Mouse (Mus musculus): ENCODE measurements around the gene Tmbim1. TPM values are rescaled to one million over a fixed set of nuclear protein-coding genes. Genes with fewer than 3 reads are reported as not detected.
A peak's percentile ranks its signal among the peaks of the same experiment; 100 is the strongest.

Gene Tmbim1
- polyA plus RNA-seq, 1 experiment from 2014 or later, result 50.1 TPM

DNA sequence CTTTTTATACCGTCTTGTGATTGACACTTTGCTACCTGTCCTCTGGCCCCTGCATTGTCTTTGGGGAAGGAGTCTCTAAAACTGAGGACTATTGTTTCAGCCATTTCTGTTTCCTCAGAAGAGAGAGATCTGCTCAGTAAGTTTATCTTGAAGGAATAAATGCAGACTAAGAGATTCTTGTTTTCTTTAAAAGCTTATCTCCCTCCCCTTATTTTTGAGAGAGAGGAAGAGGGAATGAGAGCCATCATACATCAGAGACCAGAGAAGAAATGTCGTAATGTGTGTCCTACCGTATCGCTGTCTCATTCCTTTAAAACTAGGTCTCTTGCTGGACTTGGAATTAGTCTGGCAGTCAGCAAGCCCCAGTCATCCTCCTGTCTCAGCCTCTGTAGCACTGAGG lies 64.6 kb downstream of the Tmbim1 start:
- Histone ChIP-seq H3K36me3 (ENCODE audit: control insufficient read depth, insufficient read depth, low read length) (no peaks in the 10 kb centered on the region), H3K4me1 (ENCODE audit: control insufficient read depth, insufficient read depth, low read length) (peaks cover 34% of the 10 kb centered on the region), H3K4me3 (ENCODE audit: low read depth, low read length) (no peak overlapping the region), H3K9ac (replicated peaks; ENCODE audit: low read depth, low read length) (no peak overlapping the region), H3K27me3 (ENCODE audit: control insufficient read depth, insufficient read depth, low read length) (no peaks in the 10 kb centered on the region), H3K27ac (ENCODE audit: low read length) (peak overlapping the region; percentile 64), H3K4me2 (replicated peaks; ENCODE audit: low read depth, low read length) (peak overlapping the region; percentile 15; the same call in 1 of the 2 replicates), H3K9me3 (ENCODE audit: control insufficient read depth, low read depth, low read length) (no peaks in the 10 kb centered on the region)
- 63% methylated on average over 4 of the region's 4 CpGs for WGBS
- no peak for ATAC-seq (ENCODE audit: insufficient number of reproducible peaks, insufficient read depth, low FRiP score, low read depth)

DNA sequence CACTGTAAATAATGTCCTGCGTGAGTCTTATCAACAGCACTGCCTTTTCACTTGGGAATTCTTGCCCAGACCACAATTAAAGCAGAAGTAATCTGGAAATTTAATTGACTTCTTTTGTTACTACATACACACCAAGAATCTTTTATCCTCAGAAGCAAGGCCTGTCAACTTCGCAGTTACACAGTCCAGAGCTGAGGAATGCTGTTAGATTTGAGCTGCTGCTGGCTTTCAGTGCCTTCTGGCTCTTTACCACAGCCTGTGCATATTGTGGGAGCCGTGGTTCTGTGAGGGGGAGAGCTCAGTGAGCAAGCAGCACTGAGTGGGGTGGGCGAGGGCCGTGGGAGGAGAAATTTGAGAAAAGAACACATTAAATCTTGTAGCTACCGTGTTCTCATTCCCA lies 65.1 kb downstream of the Tmbim1 start:
- ATAC-seq (ENCODE audit: insufficient number of reproducible peaks, insufficient read depth, low FRiP score, low read depth), result no peak
- Histone ChIP-seq H3K4me1 (ENCODE audit: control insufficient read depth, insufficient read depth, low read length) (peaks cover 34% of the 10 kb centered on the region), H3K4me3 (ENCODE audit: low read depth, low read length) (no peak overlapping the region), H3K36me3 (ENCODE audit: control insufficient read depth, insufficient read depth, low read length) (no peaks in the 10 kb centered on the region), H3K27me3 (ENCODE audit: control insufficient read depth, insufficient read depth, low read length) (no peaks in the 10 kb centered on the region), H3K27ac (ENCODE audit: low read length) (peak overlapping the region; percentile 64), H3K9ac (replicated peaks; ENCODE audit: low read depth, low read length) (no peak overlapping the region), H3K9me3 (ENCODE audit: control insufficient read depth, low read depth, low read length) (no peaks in the 10 kb centered on the region), H3K4me2 (replicated peaks; ENCODE audit: low read depth, low read length) (peak overlapping the region; percentile 15; the same call in 1 of the 2 replicates)
- WGBS, result 27% methylated on average over 6 of the region's 6 CpGs

DNA sequence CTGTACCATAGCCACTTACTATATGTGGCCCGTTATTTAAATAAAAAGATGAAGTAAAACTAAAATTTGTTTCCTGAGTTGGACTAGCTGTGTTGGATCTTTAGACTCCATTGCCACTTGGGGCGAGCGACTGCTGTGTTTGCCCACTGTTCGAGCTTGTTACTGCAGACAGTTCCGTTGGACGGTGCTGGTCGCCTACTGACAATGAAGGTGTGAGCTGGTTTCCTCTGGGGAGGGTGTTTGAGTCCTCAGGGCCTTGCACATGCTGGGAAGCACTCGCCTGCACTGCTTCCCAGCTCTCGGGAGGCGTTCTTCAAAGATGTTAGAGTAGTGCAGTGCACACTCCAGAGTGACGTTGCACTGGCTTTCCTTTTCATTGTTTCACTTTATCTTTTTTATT lies 65.8 kb downstream of the Tmbim1 start:
- Histone ChIP-seq H3K27ac (ENCODE audit: low read length) (peak overlapping the region; percentile 64; the same call in 1 of the 2 replicates), H3K9ac (replicated peaks; ENCODE audit: low read depth, low read length) (no peak overlapping the region), H3K36me3 (ENCODE audit: control insufficient read depth, insufficient read depth, low read length) (no peaks in the 10 kb centered on the region), H3K4me3 (ENCODE audit: low read depth, low read length) (no peak overlapping the region), H3K4me2 (replicated peaks; ENCODE audit: low read depth, low read length) (peak overlapping the region; percentile 79), H3K9me3 (ENCODE audit: control insufficient read depth, low read depth, low read length) (no peaks in the 10 kb centered on the region), H3K27me3 (ENCODE audit: control insufficient read depth, insufficient read depth, low read length) (no peaks in the 10 kb centered on the region), H3K4me1 (ENCODE audit: control insufficient read depth, insufficient read depth, low read length) (peaks cover 34% of the 10 kb centered on the region)
- ATAC-seq (ENCODE audit: insufficient number of reproducible peaks, insufficient read depth, low FRiP score, low read depth), result no peak
- WGBS, result 48% methylated on average over 11 of the region's 11 CpGs

DNA sequence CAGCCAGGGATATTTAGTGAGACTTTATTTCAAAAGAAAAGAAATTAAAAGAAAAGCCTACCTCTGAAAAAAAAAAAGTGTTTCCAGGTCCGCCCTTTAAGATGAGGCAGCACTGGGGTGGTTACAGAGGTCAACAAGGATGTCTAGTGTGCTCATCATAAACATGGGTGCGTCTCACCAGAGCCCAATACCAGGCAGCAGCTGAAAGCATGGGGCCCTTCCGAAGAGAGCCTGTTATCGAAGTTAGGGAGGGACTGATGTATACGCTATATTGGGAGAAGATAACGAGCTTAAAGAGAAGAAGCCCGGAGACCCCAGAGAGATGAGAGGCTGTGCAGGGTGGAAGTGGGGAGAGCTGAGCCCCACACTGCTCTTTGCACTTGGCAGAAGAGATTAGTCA lies 66.3 kb downstream of the Tmbim1 start:
- WGBS, result 37% methylated on average over 7 of the region's 7 CpGs
- peaks cover 32% of the 10 kb centered on the region for H3K4me1 ChIP-seq (ENCODE audit: control insufficient read depth, insufficient read depth, low read length)
- no peaks in the 10 kb centered on the region for H3K36me3 ChIP-seq (ENCODE audit: control insufficient read depth, insufficient read depth, low read length)
- H3K4me3 ChIP-seq (ENCODE audit: low read depth, low read length), result no peak overlapping the region
- H3K27me3 ChIP-seq (ENCODE audit: control insufficient read depth, insufficient read depth, low read length), result no peaks in the 10 kb centered on the region
- no peaks in the 10 kb centered on the region for H3K9me3 ChIP-seq (ENCODE audit: control insufficient read depth, low read depth, low read length)
- H3K4me2 ChIP-seq (replicated peaks; ENCODE audit: low read depth, low read length), result peak overlapping the region; percentile 79
- H3K27ac ChIP-seq (ENCODE audit: low read length), result peak overlapping the region; percentile 64; the same call in 1 of the 2 replicates
- no peak for ATAC-seq (ENCODE audit: insufficient number of reproducible peaks, insufficient read depth, low FRiP score, low read depth)
- H3K9ac ChIP-seq (replicated peaks; ENCODE audit: low read depth, low read length), result peak overlapping the region; percentile 18; the same call in 1 of the 2 replicates

Other genes with a start within 250 kb of the Tmbim1 start
- 35.3 and 37.9 TPM in 2 replicates for gene Tns1, start 181.2 kb downstream of the Tmbim1 start, polyA plus RNA-seq (2014; fragmentation: Nextera tagmentation; extraction: Ambion mirVana)
- 0.25 and 0.26 TPM in 2 replicates for gene Rufy4, start 180.1 kb downstream of the Tmbim1 start, polyA plus RNA-seq (2014; fragmentation: Nextera tagmentation; extraction: Ambion mirVana)
- 0.07 and 0.32 TPM in 2 replicates for gene Cxcr2, start 151.6 kb downstream of the Tmbim1 start, polyA plus RNA-seq (2014; fragmentation: Nextera tagmentation; extraction: Ambion mirVana)
- not detected in 2 replicates for gene Cxcr1, start 111.0 kb downstream of the Tmbim1 start, polyA plus RNA-seq (2014; fragmentation: Nextera tagmentation; extraction: Ambion mirVana)
- gene Arpc2, start 69.5 kb downstream of the Tmbim1 start, polyA plus RNA-seq (2014; fragmentation: Nextera tagmentation; extraction: Ambion mirVana), result 406 and 429 TPM in 2 replicates
- 3.5 and 4.1 TPM in 2 replicates for gene Gpbar1, start 27.1 kb downstream of the Tmbim1 start, polyA plus RNA-seq (2014; fragmentation: Nextera tagmentation; extraction: Ambion mirVana)
- gene Aamp, start 20.9 kb downstream of the Tmbim1 start, polyA plus RNA-seq (2014; fragmentation: Nextera tagmentation; extraction: Ambion mirVana), result 240 and 261 TPM in 2 replicates
- 122 and 132 TPM in 2 replicates for gene Pnkd, start 20.7 kb downstream of the Tmbim1 start, polyA plus RNA-seq (2014; fragmentation: Nextera tagmentation; extraction: Ambion mirVana)
- gene Catip, start 56.5 kb upstream of the Tmbim1 start, polyA plus RNA-seq (2014; fragmentation: Nextera tagmentation; extraction: Ambion mirVana), result 0.69 and 0.81 TPM in 2 replicates
- gene Slc11a1, start 69.6 kb upstream of the Tmbim1 start, polyA plus RNA-seq (2014; fragmentation: Nextera tagmentation; extraction: Ambion mirVana), result 5.3 and 6.1 TPM in 2 replicates
- gene Ctdsp1, start 85.9 kb upstream of the Tmbim1 start, polyA plus RNA-seq (2014; fragmentation: Nextera tagmentation; extraction: Ambion mirVana), result 88.0 and 90.7 TPM in 2 replicates
- gene Vil1, start 103.8 kb upstream of the Tmbim1 start, polyA plus RNA-seq (2014; fragmentation: Nextera tagmentation; extraction: Ambion mirVana), result 5.9 and 7.7 TPM in 2 replicates
- 70.3 and 72.3 TPM in 2 replicates for gene Cnot9, start 200.4 kb upstream of the Tmbim1 start, polyA plus RNA-seq (2014; fragmentation: Nextera tagmentation; extraction: Ambion mirVana)
- gene Plcd4, start 237.3 kb upstream of the Tmbim1 start, polyA plus RNA-seq (2014; fragmentation: Nextera tagmentation; extraction: Ambion mirVana), result 0.83 TPM in 1 of 2 replicates, not detected in the other
- gene Usp37, start 238.7 kb upstream of the Tmbim1 start, polyA plus RNA-seq (2014; fragmentation: Nextera tagmentation; extraction: Ambion mirVana), result 40.5 and 43.0 TPM in 2 replicates